In the genomic region with DNA sequence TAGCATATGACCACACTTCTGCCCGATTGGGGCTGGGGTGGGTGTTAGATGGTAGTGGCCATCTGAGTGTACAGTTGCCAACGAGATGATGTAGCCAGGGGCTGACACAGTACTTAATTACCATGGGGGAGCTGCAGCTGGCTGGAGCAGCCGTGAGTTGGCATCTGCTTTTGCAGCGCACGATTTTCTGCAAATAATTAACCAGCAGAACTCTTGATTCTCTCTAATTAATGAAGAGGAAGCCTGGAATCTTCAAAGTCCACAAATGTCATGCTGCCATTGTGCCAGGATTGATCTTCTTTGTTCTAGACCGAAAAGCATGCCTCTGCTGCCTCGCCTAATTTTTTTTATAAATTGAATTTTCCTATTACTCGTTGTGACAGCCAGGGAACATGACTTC, we compare ENCODE assay signal across 12 mouse cellular contexts. TPM values are rescaled to one million over a fixed set of nuclear protein-coding genes. Genes with fewer than 3 reads are reported as not detected.
A peak's percentile ranks its signal among the peaks of the same experiment; 100 is the strongest.
DNase-seq lines count a peak whose midpoint lies in the region; ATAC-seq lines count a peak whose summit lies in the region.
"Had no signal": no experiment of that assay in that cellular context is flagged by ENCODE, and none has a peak within 500 bp of the region (broad histone marks: within the 10 kb centered on the region; RNA-seq: fewer than 3 reads in every experiment).

No protein-coding gene starts in this region.

- intact Hi-C loops in heart, postnatal 10 days (cut with DNase I): no loop called here

- 34% methylated on average over 8 of the region's 8 CpGs for WGBS in embryonic facial prominence, embryonic 10.5 days
- WGBS in intestine, embryonic 16.5 days: 43% methylated on average over 8 of the region's 8 CpGs
- 42% methylated on average over 8 of the region's 8 CpGs for WGBS in limb, embryonic 10.5 days

- H3K4me3 ChIP-seq in embryonic facial prominence, embryonic 10.5 days: no peak overlapping the region
- no peak overlapping the region for H3K4me3 ChIP-seq in intestine, embryonic 16.5 days (ENCODE audit: low read length)
- H3K4me3 ChIP-seq in limb, embryonic 10.5 days: no peak overlapping the region

- peaks cover 9% of the 10 kb centered on the region for H3K27me3 ChIP-seq in embryonic facial prominence, embryonic 10.5 days (replicated peaks; ENCODE audit: low read depth, poor library complexity, severe bottlenecking)
- no peaks in the 10 kb centered on the region for H3K27me3 ChIP-seq in intestine, embryonic 16.5 days (replicated peaks; ENCODE audit: control insufficient read depth, insufficient read depth, low read length)
- H3K27me3 ChIP-seq in limb, embryonic 10.5 days (ENCODE audit: low read depth, poor library complexity, severe bottlenecking): peaks cover 7% of the 10 kb centered on the region; the same call in 1 of the 2 replicates
- H3K27me3 ChIP-seq: CH12.LX had no signal

- H3K4me1 ChIP-seq in embryonic facial prominence, embryonic 10.5 days: peaks cover 61% of the 10 kb centered on the region
- peaks cover 11% of the 10 kb centered on the region; the same call in 1 of the 2 replicates for H3K4me1 ChIP-seq in intestine, embryonic 16.5 days (ENCODE audit: control insufficient read depth, insufficient read depth, low read length)
- H3K4me1 ChIP-seq in limb, embryonic 10.5 days: peaks cover 35% of the 10 kb centered on the region

- H3K36me3 ChIP-seq in embryonic facial prominence, embryonic 10.5 days (replicated peaks): no peaks in the 10 kb centered on the region
- no peaks in the 10 kb centered on the region for H3K36me3 ChIP-seq in intestine, embryonic 16.5 days (ENCODE audit: control insufficient read depth, insufficient read depth, low read length)
- H3K36me3 ChIP-seq in limb, embryonic 10.5 days: no peaks in the 10 kb centered on the region

- no peak overlapping the region for H3K4me2 ChIP-seq in intestine, embryonic 16.5 days (ENCODE audit: low read depth, low read length)

- ATAC-seq in intestine, embryonic 16.5 days: 0 out of 2 replicates have a peak, but pooled peaks have one; percentile 22

- H3K9ac ChIP-seq in intestine, embryonic 16.5 days (ENCODE audit: low read depth, low read length): no peak overlapping the region

- DNase-seq in MN1 (ENCODE audit: low spot score): peak; percentile 64
- peak; percentile 16 for DNase-seq in embryonic facial prominence, embryonic 10.5 days (ENCODE audit: low spot score)
- DNase-seq in limb, embryonic 10.5 days (ENCODE audit: low spot score): peak; percentile 34
- DNase-seq in right cerebral cortex, adult 18-20 months: no peak
- no peak for DNase-seq in heart, postnatal 10 days
- DNase-seq in spleen, postnatal 10 days (ENCODE audit: low spot score in 2 of 2): no peak
- no peak for DNase-seq in layer of hippocampus, adult 11-12 months (ENCODE audit: low spot score)
- DNase-seq: gastrocnemius, postnatal 10 days; lung, postnatal 10 days had no signal

- H3K9me3 ChIP-seq in embryonic facial prominence, embryonic 10.5 days: no peaks in the 10 kb centered on the region
- H3K9me3 ChIP-seq in intestine, embryonic 16.5 days (ENCODE audit: control insufficient read depth, low read length): no peaks in the 10 kb centered on the region
- no peaks in the 10 kb centered on the region for H3K9me3 ChIP-seq in limb, embryonic 10.5 days (replicated peaks)

- no peak overlapping the region; the same call in 1 of the 2 replicates for H3K27ac ChIP-seq in embryonic facial prominence, embryonic 10.5 days (replicated peaks)
- no peak overlapping the region for H3K27ac ChIP-seq in intestine, embryonic 16.5 days (ENCODE audit: low read length)
- 0 out of 2 replicates have a peak overlapping the region, but pooled peaks have one; percentile 6 for H3K27ac ChIP-seq in limb, embryonic 10.5 days

RNA-seq across cellular contexts. Expression of gene Itgb6, which starts 8.6 kb away (rescaled TPM):
- 0.67 and 1.4 TPM in 2 replicates for polyA plus RNA-seq in embryonic facial prominence, embryonic 10.5 days (2016; fragmentation: Nextera tagmentation; extraction: Ambion mirVana)
- 11.4 and 12.6 TPM in 2 replicates for polyA plus RNA-seq in intestine, embryonic 16.5 days (2015; fragmentation: Nextera tagmentation; extraction: Ambion mirVana)
- 0.05 and 0.20 TPM in 2 replicates for polyA plus RNA-seq in limb, embryonic 10.5 days (2016; fragmentation: Nextera tagmentation; extraction: Ambion mirVana)
- total RNA-seq in heart, postnatal 10 days (2021): 10 to 100 TPM in 1 of 2 experiments, 1 to 10 TPM in 1; 8.6 to 18.1 TPM
- total RNA-seq: CH12.LX had no signal
- polyA plus RNA-seq: spleen, adult 2 months had no signal

Comparison
In these comparisons a context has a peak if more than half of its experiments do, and no peak if none do; other contexts are left out.
1. DNase-seq: peak in MN1 (single experiment), embryonic facial prominence, embryonic 10.5 days (single experiment) and limb, embryonic 10.5 days (single experiment); none in right cerebral cortex, adult 18-20 months (single experiment), heart, postnatal 10 days (0 of 2), spleen, postnatal 10 days (0 of 2) and layer of hippocampus, adult 11-12 months (single experiment).